Mouse (Mus musculus) ES-Bruce4 (cell line): ENCODE data around the gene Macrod2.

Experiments
- CTCF ChIP-seq: IDR thresholded peaks from one replicate; pipeline ENCODE4 v1.8.1; 2011; ENCODE audit warnings: low read depth, low read length
- EP300 ChIP-seq: IDR thresholded peaks from 2 replicates; pipeline ENCODE4 v1.6.1; 2011; ENCODE audit warnings: low read depth, low read length; ENCODE audit not compliant: insufficient read depth

DNA sequence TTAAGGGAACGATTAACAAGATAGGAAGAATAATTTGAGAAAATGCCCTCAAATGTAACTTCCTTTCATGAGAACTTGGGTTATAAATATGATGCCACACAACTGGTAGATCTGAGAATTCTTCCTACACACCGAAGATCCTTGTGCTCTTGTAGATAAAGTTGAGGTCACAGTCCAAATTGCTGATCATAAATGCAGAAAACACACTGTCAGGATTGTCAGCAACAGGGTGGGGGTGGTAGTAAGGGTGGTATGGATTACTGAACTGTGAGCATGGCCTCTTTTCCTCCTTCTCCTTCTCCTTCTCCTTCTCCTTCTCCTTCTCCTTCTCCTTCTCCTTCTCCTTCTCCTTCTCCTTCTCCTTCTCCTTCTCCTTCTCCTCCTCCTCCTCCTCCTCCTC, 852.6 kb downstream of the Macrod2 start:
- no peak for TF ChIP-seq CTCF
- no peak for TF ChIP-seq EP300
